Mouse (Mus musculus) thymus, adult 2 months (tissue): ENCODE results near the gene Ier5.

Source experiments
- CTCF ChIP-seq: fragments of 200-500 bp; IDR thresholded peaks from 2 replicates; pipeline ENCODE4 v1.5.1; 2012; ENCODE audit warnings: mild to moderate bottlenecking, control low read depth, low read length, moderate library complexity, borderline replicate concordance; ENCODE audit not compliant: control insufficient read depth, poor library complexity, insufficient read depth; ENCODE audit errors: extremely low read depth
- POLR2A ChIP-seq: fragments of 200-500 bp; IDR thresholded peaks from 2 replicates; pipeline ENCODE4 v1.6.1; 2012; ENCODE audit warnings: mild to moderate bottlenecking, low read length, control low read depth, moderate library complexity; ENCODE audit not compliant: control insufficient read depth, poor library complexity, insufficient read depth; ENCODE audit errors: extremely low read depth

DNA sequence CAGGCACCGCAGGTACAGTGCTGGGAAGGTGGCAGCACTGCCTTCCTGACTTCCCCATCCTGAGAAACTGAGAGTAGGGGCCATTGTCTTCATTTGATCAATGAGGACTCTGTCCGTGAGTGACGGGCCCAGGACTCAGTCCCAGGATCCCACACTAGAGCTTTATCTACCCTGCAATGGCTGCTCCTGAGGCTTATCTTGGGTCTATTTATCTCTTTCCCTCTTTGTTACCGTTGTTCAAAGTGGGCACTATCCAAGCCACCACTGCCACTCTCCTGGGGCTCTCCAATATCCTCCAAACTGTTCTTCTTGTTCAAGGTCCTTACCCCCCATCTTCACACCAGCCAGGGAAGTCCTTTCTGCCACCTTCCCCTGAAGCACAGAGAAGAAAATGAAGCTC lies 34.8 kb downstream of the Ier5 start:
- TF ChIP-seq CTCF (no peak), POLR2A (no peak)
